Mouse (Mus musculus) forebrain, embryonic 13.5 days (tissue): ENCODE results near the gene Ehd2. TPM values are rescaled to one million over a fixed set of nuclear protein-coding genes. Genes with fewer than 3 reads are reported as not detected.
"Not testable (repeated sequence)": the region's sequence is repeated elsewhere in the genome, so short reads cannot be mapped to it uniquely, and the experiment has no call there.

ENCODE experiments used
- ATAC-seq: fragments of 200-750 bp; cut with Nextera tagmentation; 2 replicates; pipeline ENCODE4 v1.8.0; 2017
- H3K27ac ChIP-seq: fragments of 300-500 bp; sonication (generic); 2 replicates; pipeline ENCODE4 v1.5.1; 2015; ENCODE audit warnings: inconsistent platforms, mild to moderate bottlenecking, moderate library complexity
- H3K27me3 ChIP-seq: fragments of 300-500 bp; sonication (generic); 2 replicates; pipeline ENCODE4 v1.6.1; 2015; ENCODE audit warnings: mild to moderate bottlenecking, inconsistent platforms
- H3K36me3 ChIP-seq: fragments of 300-500 bp; sonication (generic); 2 replicates; pipeline ENCODE4 v1.6.1; 2015; ENCODE audit warnings: mild to moderate bottlenecking, inconsistent platforms; ENCODE audit not compliant: poor library complexity, severe bottlenecking
- H3K4me1 ChIP-seq: fragments of 300-500 bp; sonication (generic); 2 replicates; pipeline ENCODE4 v1.6.1; 2015; ENCODE audit warnings: inconsistent platforms
- H3K4me2 ChIP-seq: fragments of 300-500 bp; sonication (generic); 2 replicates; pipeline ENCODE4 v1.6.1; 2015; ENCODE audit warnings: inconsistent platforms, mild to moderate bottlenecking, moderate library complexity
- H3K4me3 ChIP-seq: fragments of 300-500 bp; sonication (generic); 2 replicates; pipeline ENCODE4 v1.5.1; 2015; ENCODE audit warnings: mild to moderate bottlenecking, inconsistent platforms
- H3K9ac ChIP-seq: fragments of 300-500 bp; sonication (generic); 2 replicates; pipeline ENCODE4 v1.6.1; 2015; ENCODE audit warnings: mild to moderate bottlenecking, inconsistent platforms
- H3K9me3 ChIP-seq: fragments of 300-500 bp; sonication (generic); replicated peaks from 2 replicates; pipeline ENCODE4 v1.6.1; 2016; ENCODE audit warnings: inconsistent platforms
- WGBS: fragments of 180-500 bp; shearing (Covaris S2); methylation state at CpG from one replicate; pipeline ENCODE4 v1.1.7; 2015; 5-methylcytosine and 5-hydroxymethylcytosine counted together
- polyA plus RNA-seq: library from polyadenylated mRNA; unstranded; fragments of >200 nt; fragmentation: Nextera tagmentation; extraction: Ambion mirVana; gene quantifications from 2 replicates; pipeline ENCODE4 v1.2.1, GENCODE M21; 2015

Gene Ehd2
- polyA plus RNA-seq, 1 experiment from 2014 or later: 3.6 TPM

DNA sequence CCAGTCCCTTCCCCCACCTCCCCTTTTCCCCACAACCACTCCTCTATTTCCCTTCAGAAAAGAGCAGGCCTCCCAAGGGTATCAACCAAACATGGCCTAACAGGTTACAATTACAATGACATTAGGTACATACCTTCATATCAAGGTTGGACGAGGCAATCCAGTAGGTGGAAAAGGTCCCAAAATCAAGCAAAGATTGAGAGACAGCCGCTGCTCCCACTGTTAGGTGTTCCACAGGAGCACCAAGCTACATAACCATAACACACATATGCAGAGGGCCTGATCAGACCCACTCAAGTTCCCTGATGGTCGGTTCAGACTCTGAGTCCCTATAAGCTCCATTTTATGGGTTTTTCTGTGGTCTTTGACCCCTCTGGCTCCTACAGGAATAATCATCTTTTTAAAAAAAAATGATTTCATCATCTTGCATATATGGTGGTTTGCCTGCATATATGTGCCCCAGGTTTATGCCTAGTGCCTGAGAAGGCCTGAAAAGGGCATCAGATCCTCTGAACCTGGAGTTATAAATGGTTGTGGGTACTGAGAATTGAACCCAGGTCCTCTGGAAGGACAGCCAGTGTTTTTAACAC, 51.1 kb downstream of the Ehd2 start:
- no peak overlapping the region for H3K4me2 ChIP-seq
- H3K36me3 ChIP-seq: peaks cover 42% of the 10 kb centered on the region
- H3K9me3 ChIP-seq: no peaks in the 10 kb centered on the region
- 81% methylated on average over 3 of the region's 3 CpGs for WGBS
- H3K4me1 ChIP-seq: peaks cover 14% of the 10 kb centered on the region
- no peaks in the 10 kb centered on the region for H3K27me3 ChIP-seq
- no peak overlapping the region for H3K4me3 ChIP-seq
- no peak overlapping the region for H3K27ac ChIP-seq
- H3K9ac ChIP-seq: no peak overlapping the region
- ATAC-seq: no peak

GRCm38 (mm10) chr7:15915695-15916094, 51.7 kb downstream of the Ehd2 start:
- WGBS: 94% methylated on average over 4 of the region's 4 CpGs
- not testable (repeated sequence) for H3K4me1 ChIP-seq, H3K4me2 ChIP-seq, H3K27me3 ChIP-seq, ATAC-seq, H3K9me3 ChIP-seq, H3K4me3 ChIP-seq, H3K27ac ChIP-seq, H3K9ac ChIP-seq
- H3K36me3 ChIP-seq: peaks cover 42% of the 10 kb centered on the region

DNA sequence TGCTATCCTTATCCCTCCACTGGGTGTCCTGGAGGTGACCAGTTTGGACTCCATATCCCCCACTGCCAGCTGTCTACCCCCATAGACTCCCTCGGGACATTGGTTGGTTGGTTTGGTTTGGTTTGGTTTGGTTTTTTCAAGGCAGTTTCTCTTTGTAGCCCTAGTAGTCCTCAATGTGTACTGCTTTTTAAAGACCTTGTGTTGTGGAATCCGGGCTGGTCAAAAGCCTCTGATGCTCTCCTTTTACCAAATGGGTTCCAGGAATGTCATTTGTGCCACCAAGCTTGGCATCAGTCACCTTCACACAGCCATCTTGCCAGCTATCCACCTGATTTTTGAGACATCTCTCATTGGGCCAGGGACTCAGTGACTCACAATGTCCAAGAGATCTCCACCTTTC, 52.6 kb downstream of the Ehd2 start:
- WGBS: 88% methylated on average over 2 of the region's 2 CpGs
- no peak for ATAC-seq
- Histone ChIP-seq H3K27me3 (no peaks in the 10 kb centered on the region), H3K27ac (no peak overlapping the region), H3K4me2 (no peak overlapping the region), H3K9me3 (no peaks in the 10 kb centered on the region), H3K4me3 (no peak overlapping the region), H3K4me1 (no peaks in the 10 kb centered on the region), H3K9ac (no peak overlapping the region), H3K36me3 (peaks cover 34% of the 10 kb centered on the region)

DNA sequence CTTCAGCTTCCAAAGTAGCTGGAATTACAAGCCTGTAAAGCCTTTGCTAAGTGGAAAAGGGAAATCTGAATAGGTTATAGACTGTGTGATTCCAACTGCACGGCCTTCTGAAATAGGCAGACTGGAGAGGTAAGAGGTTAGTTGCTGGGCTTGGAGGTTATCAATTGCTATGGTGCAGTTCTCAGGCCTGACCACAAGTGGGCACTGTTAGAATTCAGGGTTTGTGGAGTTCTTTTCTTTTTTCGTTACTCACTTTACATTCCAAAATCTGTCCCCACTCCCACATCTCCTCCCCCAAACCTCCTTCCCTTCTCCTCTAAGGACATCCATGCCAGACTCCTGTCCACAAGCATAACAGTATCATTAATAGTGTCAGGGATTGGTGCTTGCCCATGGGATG, 53.1 kb downstream of the Ehd2 start:
- Histone ChIP-seq H3K36me3 (peaks cover 29% of the 10 kb centered on the region), H3K27me3 (no peaks in the 10 kb centered on the region), H3K9me3 (no peaks in the 10 kb centered on the region), H3K4me2 (no peak overlapping the region), H3K4me1 (no peaks in the 10 kb centered on the region), H3K9ac (no peak overlapping the region), H3K27ac (no peak overlapping the region), H3K4me3 (no peak overlapping the region)
- WGBS: 46% methylated on average over 2 of the region's 2 CpGs
- no peak for ATAC-seq

DNA sequence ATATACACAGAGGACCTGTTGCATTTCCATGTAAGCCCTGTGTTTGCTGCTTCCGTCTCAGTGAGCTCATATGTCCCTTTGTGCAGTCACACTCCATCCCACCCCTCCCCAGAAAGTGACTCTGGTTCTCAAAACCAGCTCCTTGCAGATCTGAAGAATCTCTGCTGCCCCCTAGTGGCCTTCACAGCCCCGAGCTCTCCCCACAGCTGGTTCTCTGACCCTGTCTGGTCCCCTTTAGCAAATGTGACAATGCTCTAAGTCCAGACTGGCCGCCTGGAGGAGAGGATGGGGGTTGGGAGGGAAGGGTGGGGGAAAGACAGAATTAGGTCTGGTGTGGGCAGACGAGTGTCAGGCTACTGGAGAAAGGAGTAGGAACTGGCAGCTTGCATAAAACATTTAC, 55.2 kb downstream of the Ehd2 start:
- Histone ChIP-seq H3K36me3 (peaks cover 11% of the 10 kb centered on the region), H3K4me2 (no peak overlapping the region), H3K9ac (no peak overlapping the region), H3K4me1 (no peaks in the 10 kb centered on the region), H3K4me3 (no peak overlapping the region), H3K27me3 (no peaks in the 10 kb centered on the region), H3K9me3 (no peaks in the 10 kb centered on the region), H3K27ac (no peak overlapping the region)
- WGBS: 1% methylated on average over 4 of the region's 4 CpGs
- peak; percentile 69 for ATAC-seq

DNA sequence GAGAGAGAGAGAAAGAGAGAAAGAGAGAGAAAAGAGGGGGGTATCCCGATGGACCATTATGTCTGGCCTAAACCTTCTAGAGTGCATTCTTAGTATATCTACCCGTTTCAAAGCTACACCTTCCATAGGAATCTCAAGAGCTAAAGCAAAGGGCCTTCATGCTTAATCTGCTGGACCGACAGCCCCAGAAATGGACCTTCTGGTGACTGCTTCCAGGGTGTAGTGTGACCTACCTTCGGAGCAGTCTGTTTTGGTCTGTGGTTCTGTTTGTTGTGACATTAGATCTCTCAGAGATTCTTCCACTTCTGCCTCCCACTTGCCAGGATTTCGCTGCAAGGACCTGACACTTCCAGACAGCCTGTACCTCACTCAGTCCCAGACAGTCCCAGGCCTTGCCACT, 56.8 kb downstream of the Ehd2 start:
- Histone ChIP-seq H3K27me3 (no peaks in the 10 kb centered on the region), H3K9ac (no peak overlapping the region), H3K4me3 (no peak overlapping the region), H3K36me3 (no peaks in the 10 kb centered on the region), H3K9me3 (no peaks in the 10 kb centered on the region), H3K27ac (no peak overlapping the region), H3K4me2 (no peak overlapping the region), H3K4me1 (no peaks in the 10 kb centered on the region)
- ATAC-seq: no peak
- WGBS: 88% methylated on average over 5 of the region's 5 CpGs

DNA sequence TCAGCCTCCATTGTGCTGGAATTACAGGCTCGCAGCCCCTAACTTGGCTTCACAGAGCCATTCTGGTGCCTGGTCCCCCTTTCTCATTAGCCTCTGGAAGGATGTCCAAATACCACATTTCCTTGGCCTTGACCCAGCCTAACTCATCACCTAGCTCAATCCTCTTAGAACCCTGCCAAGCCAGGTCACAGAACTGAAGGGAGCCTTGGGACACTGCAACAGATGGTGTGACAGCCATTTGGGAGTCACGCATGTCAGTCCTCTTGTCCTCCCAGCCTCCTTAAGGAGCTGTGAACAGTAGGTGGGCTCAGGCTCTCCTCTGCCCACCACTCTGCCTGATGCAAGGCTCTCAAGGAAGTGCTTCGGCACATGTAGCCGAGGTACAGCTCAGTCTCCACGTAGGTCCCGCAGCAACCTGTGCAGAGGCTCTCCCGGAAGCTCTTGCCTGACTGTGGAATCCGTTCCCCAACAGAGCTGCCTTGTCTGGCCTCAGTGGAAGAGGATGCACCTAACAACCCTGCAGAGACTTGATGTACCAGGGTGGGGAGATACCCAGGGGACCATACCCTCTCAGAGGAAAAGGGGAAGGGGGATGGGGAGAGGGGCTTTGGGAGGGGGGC, 59.3 kb downstream of the Ehd2 start:
- H3K4me2 ChIP-seq: no peak overlapping the region
- ATAC-seq: no peak
- H3K27ac ChIP-seq: no peak overlapping the region
- no peak overlapping the region for H3K9ac ChIP-seq
- WGBS: 89% methylated on average over 8 of the region's 8 CpGs
- H3K4me3 ChIP-seq: no peak overlapping the region
- H3K4me1 ChIP-seq: no peaks in the 10 kb centered on the region
- no peaks in the 10 kb centered on the region for H3K9me3 ChIP-seq
- H3K27me3 ChIP-seq: no peaks in the 10 kb centered on the region
- H3K36me3 ChIP-seq: no peaks in the 10 kb centered on the region

DNA sequence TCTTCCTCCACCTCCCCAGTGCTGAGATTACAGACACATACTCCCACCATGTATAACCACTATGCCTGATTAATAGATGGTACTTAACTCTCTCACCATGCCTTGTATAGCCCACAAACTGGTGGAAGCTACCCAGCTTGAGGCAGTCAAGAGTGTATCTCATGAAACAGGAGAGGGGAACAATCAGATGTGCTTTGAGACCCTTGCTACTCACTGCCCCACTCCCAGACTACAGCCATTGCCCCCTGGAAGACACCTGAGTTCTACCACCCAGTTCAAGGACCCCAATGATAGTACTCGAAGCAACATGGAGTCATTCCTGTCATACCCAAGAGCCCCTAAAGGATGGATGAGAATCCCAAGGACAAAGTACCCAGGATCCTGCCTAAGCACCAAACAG, 60.8 kb downstream of the Ehd2 start:
- Histone ChIP-seq H3K4me2 (no peak overlapping the region), H3K9ac (no peak overlapping the region), H3K27me3 (no peaks in the 10 kb centered on the region), H3K9me3 (no peaks in the 10 kb centered on the region), H3K36me3 (no peaks in the 10 kb centered on the region), H3K27ac (no peak overlapping the region), H3K4me3 (no peak overlapping the region), H3K4me1 (no peaks in the 10 kb centered on the region)
- WGBS: 96% methylated on average over 1 of the region's 1 CpGs
- ATAC-seq: no peak

GRCm38 (mm10) chr7:15905861-15906260, 61.5 kb downstream of the Ehd2 start:
- Histone ChIP-seq H3K9ac (no peak overlapping the region), H3K4me2 (no peak overlapping the region), H3K4me3 (no peak overlapping the region), H3K27ac (no peak overlapping the region), H3K4me1 (no peaks in the 10 kb centered on the region), H3K27me3 (no peaks in the 10 kb centered on the region), H3K9me3 (no peaks in the 10 kb centered on the region), H3K36me3 (no peaks in the 10 kb centered on the region)
- WGBS: 55% methylated on average over 7 of the region's 7 CpGs
- no peak for ATAC-seq

- no peaks in the 10 kb centered on the region for H3K4me1 ChIP-seq
- no peak overlapping the region for H3K4me2 ChIP-seq
- H3K36me3 ChIP-seq: no peaks in the 10 kb centered on the region
- H3K27ac ChIP-seq: no peak overlapping the region
- WGBS: 81% methylated on average over 9 of the region's 9 CpGs
- ATAC-seq: no peak
- no peak overlapping the region for H3K4me3 ChIP-seq
- no peak overlapping the region for H3K9ac ChIP-seq
- H3K27me3 ChIP-seq: no peaks in the 10 kb centered on the region
- H3K9me3 ChIP-seq: no peaks in the 10 kb centered on the region
Measured at GRCm38 (mm10) chr7:15901366-15902048, 65.9 kb downstream of the Ehd2 start.
